Mouse (Mus musculus): ENCODE results near the gene Ubap2.
A peak's percentile ranks its signal among the peaks of the same experiment; 100 is the strongest.

The Ubap2 gene

DNA sequence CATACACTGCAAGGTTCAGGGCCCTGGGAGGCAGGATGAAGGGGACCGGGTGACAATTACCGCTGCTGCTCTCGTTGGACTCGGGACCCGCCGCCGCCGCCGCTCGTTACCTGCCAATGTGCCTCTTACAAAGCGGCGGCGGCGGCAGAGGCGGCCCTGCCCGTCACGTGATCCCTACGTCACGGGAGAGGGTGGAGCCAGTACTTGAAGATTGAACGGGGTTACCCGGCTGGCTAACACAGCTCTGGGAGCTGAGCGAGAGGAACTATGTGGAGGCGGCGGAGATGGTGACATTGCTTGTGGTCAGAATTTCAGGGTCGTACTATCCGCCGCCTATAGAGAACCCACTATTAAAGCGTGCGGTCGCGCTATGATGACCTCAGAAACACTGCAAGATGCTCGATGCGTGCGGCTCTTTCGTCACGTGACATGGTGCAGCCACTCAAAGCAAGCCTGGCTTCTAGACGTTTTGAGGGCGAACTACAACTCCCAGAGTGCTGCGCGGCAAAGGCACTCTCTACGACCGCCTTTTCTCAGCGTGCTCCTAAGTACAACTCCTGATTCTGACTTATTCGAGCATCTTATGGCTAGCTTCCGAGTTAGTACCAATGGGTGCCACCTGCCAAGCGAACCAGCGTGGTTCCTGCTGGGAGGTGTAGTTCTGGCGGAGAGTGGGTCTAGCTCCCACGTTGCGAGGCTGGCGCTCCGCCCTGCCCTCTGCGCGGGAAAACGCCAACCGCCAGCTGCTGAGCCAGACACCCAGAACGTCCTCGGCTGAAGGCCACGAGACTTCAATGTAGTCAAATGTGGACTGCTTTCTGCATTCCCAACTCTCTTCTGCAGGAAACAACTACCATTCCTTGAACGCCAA, at the start of gene Ubap2:
Ubap2 (minus strand) TSS at position 165 of the 871 bp plus-strand sequence.
- peak; percentile 99 for DNase-seq (ENCODE audit: low spot score)

DNA sequence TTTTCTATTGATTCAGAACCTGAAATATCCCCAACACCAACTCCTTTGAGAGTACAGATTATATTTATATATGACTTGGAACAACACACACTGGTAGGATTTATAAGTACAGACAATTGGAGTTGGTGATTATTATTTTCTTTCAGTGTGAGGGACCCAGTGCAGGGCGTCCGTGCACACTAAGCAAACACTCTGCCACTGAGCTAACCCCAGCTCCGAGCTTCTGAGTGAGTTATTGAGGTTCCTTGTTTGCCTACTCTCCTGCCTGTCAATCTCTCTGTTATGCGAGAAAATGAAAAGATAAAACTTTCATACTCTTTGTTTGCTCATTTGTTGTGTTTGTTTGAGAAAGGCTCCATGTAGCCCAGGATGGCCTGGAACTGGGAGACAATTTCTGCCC, 46.0 kb upstream of the Ubap2 start:
- no peak for DNase-seq (ENCODE audit: low spot score)

DNA sequence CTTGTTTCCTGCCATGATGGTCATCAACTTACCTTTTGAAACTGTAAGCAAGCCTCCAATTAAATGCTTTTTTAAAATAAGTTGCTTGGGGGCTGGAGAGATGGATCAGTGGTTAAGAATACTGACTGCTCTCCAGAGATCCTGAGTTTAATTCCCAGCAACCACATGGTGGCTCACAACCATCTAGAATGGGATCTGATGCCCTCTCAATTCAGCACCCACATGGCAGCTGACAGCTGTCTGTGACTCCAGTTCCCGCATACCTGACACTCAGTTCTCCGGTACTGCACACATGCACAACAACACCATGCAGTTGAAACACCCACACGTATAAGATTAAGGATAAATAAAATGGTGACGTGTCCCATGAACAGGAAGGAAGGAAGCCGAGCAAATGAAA, 43.3 kb upstream of the Ubap2 start:
- DNase-seq (ENCODE audit: low spot score), result no peak

DNA sequence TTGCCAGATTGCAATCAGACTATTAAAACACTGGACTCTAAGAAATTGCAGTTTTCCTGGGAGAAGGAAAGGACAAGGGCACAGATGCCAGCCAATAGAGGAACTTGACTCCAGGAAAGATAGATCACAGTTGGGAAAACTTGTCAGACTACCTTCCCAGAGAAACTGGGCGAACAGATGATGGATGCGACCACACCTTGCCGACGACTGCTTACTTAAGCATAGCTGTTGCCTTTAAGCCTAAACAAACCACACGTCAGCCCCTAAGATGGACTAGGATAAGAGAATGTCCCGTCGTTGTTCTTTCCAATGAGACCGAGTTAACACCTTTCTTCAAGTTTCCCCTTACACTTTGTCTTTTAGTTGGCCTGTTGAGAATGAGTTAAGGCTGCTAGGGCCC, 40.2 kb upstream of the Ubap2 start:
- no peak for DNase-seq (ENCODE audit: low spot score)

DNA sequence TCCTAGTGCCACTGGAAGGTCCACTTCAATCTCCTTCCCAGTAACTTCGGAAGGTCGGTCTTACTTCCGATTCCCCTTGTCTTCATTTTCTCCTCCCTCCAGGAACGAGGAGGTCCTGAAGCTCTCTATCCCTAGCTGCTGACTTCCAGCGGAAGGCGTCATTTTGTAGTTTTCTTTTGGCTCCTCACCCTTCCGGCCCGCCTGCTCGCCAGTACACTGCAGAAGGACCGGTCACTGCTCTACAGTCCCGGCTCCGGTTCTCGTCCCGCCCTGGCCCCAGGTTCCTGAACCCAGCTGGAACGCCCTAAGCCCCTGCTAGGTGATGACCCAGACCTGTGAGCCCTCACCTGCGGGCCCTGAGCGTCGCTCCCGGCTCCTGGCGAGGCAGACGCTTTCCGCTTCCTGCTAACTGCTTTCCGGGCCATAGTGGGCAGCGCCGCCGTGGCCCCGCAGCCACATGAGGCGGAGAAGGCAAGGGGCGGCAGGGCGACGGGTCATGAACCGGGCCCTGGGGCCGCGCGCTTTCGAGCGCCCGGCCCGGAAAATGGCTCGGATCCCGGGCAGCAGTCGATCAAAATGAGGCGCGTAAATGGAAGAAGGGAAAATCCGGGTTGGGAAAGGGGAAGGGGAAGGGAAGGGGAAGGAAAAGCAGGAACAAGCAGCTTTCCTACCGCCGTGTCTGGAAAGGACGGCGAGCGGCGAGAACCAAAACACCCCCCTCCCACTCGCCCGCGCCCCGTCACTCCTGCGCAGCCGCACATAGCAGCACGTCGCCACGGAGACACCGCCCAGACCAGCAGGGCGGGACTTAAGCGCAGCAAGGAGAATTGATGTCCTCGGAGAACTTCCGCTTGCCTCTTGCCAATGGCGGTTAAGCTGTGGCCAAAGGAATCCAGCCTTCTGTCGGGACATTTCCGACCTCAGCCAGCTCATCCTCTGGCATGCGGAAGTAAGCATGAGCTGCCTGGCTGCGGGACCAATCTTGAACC, 39.5 kb upstream of the Ubap2 start, which contains the start of gene Dcaf12:
Dcaf12 (minus strand) TSS at position 749 of the 989 bp plus-strand sequence.
- peak; percentile 96 for DNase-seq (ENCODE audit: low spot score)

DNA sequence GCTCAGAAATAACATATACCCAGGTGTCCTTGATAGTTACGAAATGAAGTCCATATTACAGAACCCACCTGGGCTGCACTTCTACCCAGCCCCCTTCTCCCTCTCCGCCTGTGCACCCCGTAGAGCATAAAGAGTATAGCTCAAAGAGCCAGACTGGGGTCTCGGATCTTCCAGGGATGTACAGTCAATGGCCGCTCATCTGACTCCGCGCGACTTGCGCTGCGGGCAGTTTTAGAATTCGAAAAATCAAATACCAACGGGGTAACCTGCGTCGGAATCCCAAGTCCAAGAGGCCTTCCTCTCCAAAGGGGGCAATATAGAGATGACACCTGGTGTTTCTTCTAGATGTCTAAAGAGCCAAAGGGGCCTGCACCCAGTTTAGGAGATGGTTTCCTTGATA, 38.8 kb upstream of the Ubap2 start:
- no peak for DNase-seq (ENCODE audit: low spot score)

DNA sequence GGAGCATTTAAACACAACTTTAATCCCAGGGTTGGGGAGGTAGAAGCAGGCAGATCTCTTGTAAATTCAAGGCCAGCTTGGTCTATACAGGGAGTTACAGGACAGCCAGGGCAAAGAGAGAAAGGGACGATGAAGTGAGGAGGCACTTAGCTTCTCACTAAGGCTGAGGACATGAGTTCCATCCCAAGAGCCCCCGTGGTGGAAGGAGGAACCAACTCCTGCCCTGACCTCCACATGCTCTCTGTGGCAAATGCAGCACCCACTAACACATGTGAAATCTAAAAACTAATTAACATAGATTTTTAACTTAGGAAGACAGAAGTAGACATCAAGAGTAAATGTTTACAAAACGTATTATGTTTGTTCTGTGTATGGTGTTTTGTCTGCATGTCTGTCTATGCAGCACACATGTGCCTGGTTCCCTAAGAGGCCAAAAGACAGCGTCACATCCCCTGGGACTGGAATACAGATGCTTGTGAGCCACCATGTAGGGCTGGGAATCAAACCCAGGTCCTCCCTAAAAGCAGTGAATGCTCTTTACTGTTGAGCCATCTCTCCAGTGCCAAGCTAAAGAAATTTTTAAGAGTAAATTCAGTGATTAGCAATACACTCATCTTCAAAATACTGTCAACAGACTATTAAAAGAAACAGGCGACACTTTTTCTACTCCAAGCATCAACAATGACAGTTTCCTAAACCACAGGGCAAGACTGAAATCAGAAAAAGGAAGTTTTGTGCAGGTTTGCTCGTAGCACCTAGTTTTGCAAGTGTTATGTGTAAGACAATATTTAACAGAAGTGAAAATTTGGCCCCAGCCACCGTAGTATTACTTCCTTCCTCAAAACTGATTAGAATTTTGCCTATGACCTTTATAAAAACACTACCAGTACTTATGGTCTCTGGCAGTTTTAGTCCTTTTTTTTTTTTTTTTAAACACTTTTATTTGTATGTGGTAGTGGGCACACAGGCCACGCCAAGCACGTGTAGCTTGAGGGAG, 35.9 kb upstream of the Ubap2 start:
- no peak for DNase-seq (ENCODE audit: low spot score)

DNA sequence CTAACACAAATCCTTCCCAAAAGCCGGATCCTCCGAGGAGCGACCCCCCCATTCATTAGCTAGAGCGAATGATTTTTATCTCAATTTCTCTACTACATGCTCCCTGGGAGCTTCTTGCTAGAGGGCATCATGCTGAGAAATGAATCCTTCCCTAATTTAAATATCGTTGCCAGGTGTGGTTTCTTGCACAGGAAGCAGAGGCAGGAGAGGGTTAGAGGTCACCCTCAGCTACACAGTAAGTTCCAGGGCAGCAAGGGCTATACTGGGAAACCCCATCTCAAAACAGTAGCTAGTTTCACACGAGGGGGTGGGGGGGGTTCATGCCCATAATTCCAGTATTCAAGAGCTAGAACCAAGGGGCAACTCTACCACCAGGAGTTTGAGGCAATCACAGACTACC, 32.5 kb upstream of the Ubap2 start:
- DNase-seq (ENCODE audit: low spot score), result no peak

DNA sequence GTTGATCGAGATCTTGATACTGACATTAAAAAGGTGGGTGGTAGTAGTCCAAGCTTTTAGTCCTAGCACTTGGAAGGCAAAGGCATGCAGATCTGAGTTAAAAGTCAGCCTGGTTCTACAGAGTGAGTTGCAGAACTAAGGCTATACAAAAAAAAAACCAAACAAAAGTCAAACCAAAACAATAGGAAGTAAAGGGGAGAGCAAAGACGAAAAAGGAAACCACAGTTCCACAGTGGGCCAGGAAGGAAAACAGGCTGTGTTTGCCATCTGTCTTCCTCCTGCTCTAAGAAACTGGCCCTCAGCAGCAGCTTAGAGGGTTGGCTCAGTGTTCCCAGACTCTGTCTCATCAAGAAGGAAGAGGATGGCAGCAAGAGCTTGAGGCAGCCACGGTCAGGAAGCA, 29.4 kb upstream of the Ubap2 start:
- DNase-seq (ENCODE audit: low spot score), result no peak

DNA sequence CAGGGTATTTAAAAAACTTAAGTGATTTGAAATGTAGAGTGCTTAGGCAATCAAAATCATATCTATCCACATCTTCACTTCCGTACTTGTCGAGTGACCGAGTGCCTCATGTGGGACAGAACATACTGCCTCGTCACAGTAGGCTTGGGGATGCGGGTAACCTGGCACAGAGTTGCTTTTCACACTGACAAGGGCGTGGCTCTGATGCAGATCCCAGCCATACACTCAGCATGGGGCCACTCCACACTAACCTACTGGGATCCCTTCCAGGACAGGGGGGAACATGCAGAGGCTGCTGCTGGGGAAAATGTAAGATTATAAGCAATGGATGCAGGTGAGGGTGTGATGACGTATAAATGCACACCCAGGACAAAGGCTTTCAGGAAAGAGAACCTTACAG, 28.7 kb upstream of the Ubap2 start:
- no peak for DNase-seq (ENCODE audit: low spot score)

DNA sequence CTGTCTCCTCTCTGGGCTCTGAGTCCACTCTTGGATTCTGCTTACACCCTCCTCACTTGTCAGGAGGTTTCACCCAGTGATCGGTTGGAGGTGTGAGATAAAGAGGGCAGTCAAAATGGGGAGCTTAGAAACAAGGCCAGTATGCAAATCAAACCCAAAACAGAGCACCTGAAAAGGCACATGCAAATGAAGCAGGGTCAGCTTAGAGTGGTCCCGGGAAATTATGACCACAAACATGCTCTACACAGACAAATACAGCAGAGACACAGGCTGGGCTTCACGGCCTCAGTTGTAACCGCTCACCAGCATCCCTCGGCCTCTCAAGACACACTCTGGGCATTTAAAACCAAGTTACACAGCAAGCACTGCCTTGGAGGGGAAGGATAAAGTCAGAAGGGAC, 24.0 kb upstream of the Ubap2 start:
- DNase-seq (ENCODE audit: low spot score), result no peak

DNA sequence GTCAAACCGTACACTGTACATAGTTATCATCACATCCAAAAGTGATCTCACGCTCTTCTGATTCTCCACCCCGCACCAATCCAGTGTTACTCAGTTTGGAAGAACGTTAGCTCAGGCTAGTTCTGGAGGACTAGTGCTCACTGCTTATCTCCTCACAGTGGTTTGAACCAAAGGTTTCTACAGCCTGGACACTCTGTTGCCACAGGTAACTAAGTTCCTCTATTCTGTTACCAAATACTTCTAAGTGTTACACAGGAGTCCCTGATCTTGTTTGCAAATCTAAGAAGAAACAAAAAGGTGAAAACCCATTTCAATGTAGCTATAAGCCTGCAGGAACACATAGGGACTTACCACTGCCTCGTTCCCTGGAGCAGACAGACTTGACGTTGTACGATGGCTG, 21.0 kb upstream of the Ubap2 start:
- no peak for DNase-seq (ENCODE audit: low spot score)

DNA sequence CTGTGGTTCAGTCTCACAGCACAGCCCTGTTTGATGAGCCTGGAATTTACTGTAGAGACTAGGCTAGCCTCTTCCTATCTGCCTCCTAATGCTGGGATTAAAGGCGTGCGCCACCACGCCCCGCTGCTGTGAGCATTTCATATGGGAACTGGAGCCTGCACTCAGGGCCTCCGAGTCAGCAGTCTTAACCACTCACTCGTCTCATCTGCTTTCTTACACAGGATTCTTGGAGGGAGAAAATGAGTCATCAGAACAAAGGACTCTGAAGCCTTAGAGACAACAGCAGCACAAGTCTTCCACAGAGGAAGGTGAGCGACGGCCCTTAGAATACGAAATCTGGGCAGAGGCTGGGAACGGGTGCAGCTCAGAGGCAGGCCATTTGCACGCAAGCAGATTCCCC, 20.6 kb upstream of the Ubap2 start:
- no peak for DNase-seq (ENCODE audit: low spot score)

DNA sequence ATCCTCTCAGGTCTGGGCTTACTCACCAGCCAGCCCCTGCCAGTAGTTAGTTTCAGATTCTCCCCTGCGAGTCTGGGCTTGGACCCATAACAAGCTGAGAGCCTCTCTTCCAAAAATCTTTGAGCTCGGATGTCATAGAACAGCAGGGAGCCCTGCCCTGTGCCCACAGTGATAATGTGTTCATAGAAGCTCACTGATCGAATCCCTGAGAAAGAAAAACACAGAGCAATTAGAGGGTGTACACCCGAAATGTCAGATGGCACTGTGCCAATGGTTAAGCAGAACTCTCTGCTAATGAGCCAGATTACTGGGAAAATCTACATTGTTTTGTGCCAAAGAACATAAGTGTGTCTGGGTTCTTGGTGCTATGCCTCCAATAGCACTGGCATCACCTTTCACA, 19.0 kb upstream of the Ubap2 start:
- no peak for DNase-seq (ENCODE audit: low spot score)

DNA sequence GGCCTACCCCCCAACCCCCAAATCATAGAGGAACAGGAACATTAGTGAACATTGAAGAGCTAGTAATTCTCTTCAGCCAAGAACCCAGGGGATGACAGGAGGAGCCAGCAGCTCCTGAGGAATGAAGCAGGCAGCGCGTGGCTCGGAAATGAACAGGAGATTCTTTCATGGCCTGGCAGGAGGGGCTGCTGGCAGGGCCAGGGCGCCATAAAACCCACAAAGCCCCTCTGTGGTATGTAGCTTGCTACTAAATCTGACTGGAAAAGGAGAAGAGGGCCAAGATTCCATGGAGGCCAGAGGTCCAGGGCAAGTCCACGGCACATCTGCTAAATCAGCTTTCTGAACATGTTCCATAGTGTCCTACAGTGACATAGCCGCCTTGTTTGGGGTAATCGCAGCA, 14.9 kb upstream of the Ubap2 start:
- DNase-seq (ENCODE audit: low spot score), result no peak

DNA sequence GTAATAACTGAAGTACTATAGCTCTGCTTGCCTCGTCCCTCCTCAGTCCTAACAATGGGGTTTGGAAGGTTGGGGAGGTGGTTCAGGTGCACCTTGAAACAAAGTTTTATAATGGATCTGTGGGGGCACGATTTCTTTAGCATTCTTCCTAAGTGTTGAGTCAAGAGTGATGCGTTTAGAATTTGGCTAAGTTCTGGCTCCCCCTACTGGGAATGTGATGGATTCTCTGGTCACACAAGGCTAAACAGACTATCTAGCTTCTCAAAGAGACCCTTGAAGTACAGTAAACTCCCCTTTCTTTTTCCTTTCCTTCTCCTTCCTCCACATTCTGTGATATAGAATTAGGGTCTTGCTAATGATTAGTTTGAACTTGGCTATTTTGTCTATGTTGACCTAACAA, 11.5 kb upstream of the Ubap2 start:
- peak; percentile 75 for DNase-seq (ENCODE audit: low spot score)

DNA sequence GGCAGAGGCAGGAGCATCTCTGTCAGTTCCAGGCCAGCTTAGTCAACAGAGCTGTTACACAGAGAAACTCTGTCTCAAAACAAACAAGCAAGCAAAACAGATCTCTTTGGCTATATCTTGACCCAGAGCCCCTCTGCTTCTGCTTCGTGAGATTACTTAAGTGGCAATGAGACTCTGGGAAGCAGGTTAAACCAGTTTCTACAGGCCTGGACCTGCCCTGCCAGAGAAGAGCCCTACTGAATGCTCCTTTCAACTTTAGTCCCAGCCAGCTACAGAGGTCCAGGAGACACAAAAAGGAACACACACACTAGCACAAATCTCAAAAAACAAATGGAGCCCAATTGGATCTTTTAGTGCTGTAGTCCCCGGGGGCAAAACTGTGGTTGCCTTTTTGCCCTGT, 9.1 kb upstream of the Ubap2 start:
- DNase-seq (ENCODE audit: low spot score), result peak; percentile 7

DNA sequence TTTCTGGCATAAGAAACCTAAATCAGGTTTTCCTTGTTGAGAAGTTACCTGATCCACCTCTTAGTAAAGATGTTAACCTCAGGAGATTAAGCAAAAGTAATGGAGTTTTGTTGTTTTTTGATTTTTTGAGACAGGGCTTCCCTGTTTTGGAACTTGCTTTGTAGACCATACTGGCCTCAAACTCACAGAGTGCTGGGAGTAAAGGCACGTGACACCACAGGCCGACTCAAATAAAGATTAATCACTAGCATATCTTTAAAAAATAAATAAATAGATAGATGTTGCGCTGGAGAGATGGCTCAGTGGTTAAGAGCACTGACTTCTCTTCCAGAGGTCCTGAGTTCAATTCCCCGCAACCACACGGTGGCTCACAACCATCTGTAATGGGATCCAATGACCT, 983 bp upstream of the Ubap2 start:
- DNase-seq (ENCODE audit: low spot score), result no peak

DNA sequence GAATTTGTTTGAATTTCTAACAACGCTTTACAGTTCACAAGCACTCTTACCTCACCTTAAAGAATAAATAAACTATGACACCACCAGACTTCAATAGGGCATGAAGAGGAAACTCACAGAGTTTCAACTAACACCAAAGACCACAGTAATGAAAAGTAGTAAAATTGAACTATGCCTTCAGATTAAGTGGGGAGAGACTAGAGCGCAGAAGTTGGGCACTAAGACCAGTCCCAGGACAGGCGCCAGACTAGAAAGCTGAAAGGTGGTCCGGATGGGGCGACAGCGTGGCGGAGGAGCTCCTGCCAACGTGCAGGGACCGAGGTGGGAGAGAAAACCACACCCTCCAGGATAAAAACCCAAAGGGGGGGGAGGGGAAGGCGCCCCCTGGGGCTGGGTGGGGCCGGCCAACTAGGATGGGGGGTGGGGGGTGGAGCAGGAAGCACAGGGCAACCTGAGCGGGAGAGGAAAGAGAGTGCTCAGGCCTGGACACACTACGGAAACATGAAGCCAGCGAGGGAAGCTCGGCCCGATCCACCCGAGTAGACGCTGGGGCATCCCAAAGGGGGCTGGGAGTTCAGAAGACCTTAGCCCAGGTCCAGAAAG, 466 bp downstream of the Ubap2 start:
- DNase-seq (ENCODE audit: low spot score), result no peak

DNA sequence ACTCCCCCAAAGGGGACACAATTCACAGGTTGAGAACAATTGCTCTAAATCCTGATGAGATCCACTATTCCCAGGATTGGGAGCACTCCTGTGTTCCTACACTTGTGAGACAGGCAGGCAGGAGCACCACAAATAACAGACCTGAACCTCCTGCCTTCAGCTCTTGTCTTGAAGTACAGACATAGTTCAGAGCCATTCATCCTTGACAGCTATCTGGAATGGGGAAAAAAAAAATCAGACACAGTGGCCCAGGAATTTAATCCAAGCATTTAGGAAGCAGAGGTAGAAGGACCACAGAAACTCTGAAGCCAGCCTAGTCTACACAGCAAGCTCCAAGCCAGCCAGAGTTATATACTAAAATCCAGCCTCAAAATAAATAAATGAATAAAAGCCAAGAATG, 6.8 kb downstream of the Ubap2 start:
- DNase-seq (ENCODE audit: low spot score), result no peak

DNA sequence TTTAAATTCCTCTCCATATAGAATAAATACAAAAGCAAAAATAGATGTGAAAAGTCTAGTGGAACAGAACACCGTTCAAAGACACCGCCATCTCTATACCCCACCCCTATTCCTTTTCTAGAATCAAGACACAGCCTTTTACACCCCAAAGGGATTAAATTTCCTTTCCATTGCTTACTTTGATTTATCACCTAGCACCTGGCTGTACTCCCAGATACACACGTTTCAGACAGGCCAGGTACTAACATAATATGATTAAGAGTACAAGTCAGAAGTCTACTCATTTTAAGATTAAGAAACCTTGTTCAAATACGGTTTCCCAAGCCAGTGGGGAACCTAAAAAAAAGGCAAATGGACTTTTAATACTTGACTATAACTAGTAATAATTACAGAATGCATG, 8.6 kb downstream of the Ubap2 start:
- DNase-seq (ENCODE audit: low spot score), result no peak
